Mouse (Mus musculus) limb, embryonic 10.5 days (tissue): Measurements from ENCODE around the gene Notch1. TPM values are rescaled to one million over a fixed set of nuclear protein-coding genes. Genes with fewer than 3 reads are reported as not detected.

ENCODE experiments used
- DNase-seq: peaks from one replicate; pipeline ENCODE4 v3.0.0-alpha.2; 2017; ENCODE audit warnings: low spot score
- H3K27ac ChIP-seq: fragments of 300-500 bp; sonication (generic); 2 replicates; pipeline ENCODE4 v1.5.1; 2016; ENCODE audit warnings: mild to moderate bottlenecking
- H3K27me3 ChIP-seq: fragments of 300-500 bp; sonication (generic); 2 replicates; pipeline ENCODE4 v1.6.1; 2016; ENCODE audit warnings: low read depth, mild to moderate bottlenecking; ENCODE audit not compliant: poor library complexity, severe bottlenecking
- H3K36me3 ChIP-seq: fragments of 300-500 bp; sonication (generic); 2 replicates; pipeline ENCODE4 v1.6.1; 2016; ENCODE audit warnings: mild to moderate bottlenecking, moderate library complexity
- H3K4me1 ChIP-seq: fragments of 300-500 bp; sonication (generic); 2 replicates; pipeline ENCODE4 v1.6.1; 2016
- H3K4me3 ChIP-seq: fragments of 300-500 bp; sonication (generic); 2 replicates; pipeline ENCODE4 v1.5.1; 2016; ENCODE audit warnings: mild to moderate bottlenecking, moderate library complexity
- H3K9me3 ChIP-seq: fragments of 300-500 bp; sonication (generic); replicated peaks from 2 replicates; pipeline ENCODE4 v1.6.1; 2016; ENCODE audit warnings: mild to moderate bottlenecking
- WGBS: fragments of 180-500 bp; shearing (Covaris S2); methylation state at CpG from one replicate; pipeline ENCODE4 v1.1.7; 2016; 5-methylcytosine and 5-hydroxymethylcytosine counted together
- polyA plus RNA-seq: library from polyadenylated mRNA; unstranded; fragments of >200 nt; fragmentation: Nextera tagmentation; extraction: Ambion mirVana; gene quantifications from 2 replicates; pipeline ENCODE4 v1.2.1, GENCODE M21; 2016

The Notch1 gene
- polyA plus RNA-seq, 1 experiment from 2014 or later, result 11.8 TPM

GRCm38 (mm10) chr2:26462980-26463379 lies 53.5 kb downstream of the Notch1 start:
- Histone ChIP-seq H3K36me3 (peaks cover 91% of the 10 kb centered on the region), H3K9me3 (no peaks in the 10 kb centered on the region), H3K27ac (no peak overlapping the region), H3K27me3 (no peaks in the 10 kb centered on the region), H3K4me1 (peaks cover 27% of the 10 kb centered on the region), H3K4me3 (no peak overlapping the region)
- WGBS, result 83% methylated on average over 3 of the region's 3 CpGs
- DNase-seq, result no peak

GRCm38 (mm10) chr2:26461667-26462066 lies 54.8 kb downstream of the Notch1 start:
- Histone ChIP-seq H3K9me3 (no peaks in the 10 kb centered on the region), H3K4me3 (no peak overlapping the region), H3K36me3 (peaks cover 82% of the 10 kb centered on the region), H3K4me1 (peaks cover 29% of the 10 kb centered on the region), H3K27ac (no peak overlapping the region), H3K27me3 (no peaks in the 10 kb centered on the region)
- DNase-seq, result no peak
- 92% methylated on average over 5 of the region's 5 CpGs for WGBS

- H3K4me1 ChIP-seq, result peaks cover 29% of the 10 kb centered on the region
- H3K27me3 ChIP-seq, result no peaks in the 10 kb centered on the region
- 92% methylated on average over 13 of the region's 13 CpGs for WGBS
- no peak overlapping the region for H3K27ac ChIP-seq
- peaks cover 73% of the 10 kb centered on the region for H3K36me3 ChIP-seq
- DNase-seq, result no peak
- H3K4me3 ChIP-seq, result no peak overlapping the region
- H3K9me3 ChIP-seq, result no peaks in the 10 kb centered on the region
These were observed 55.6 kb downstream of the Notch1 start for GRCm38 (mm10) chr2:26460837-26461236.

GRCm38 (mm10) chr2:26460097-26460646 lies 56.3 kb downstream of the Notch1 start:
- Histone ChIP-seq H3K27me3 (no peaks in the 10 kb centered on the region), H3K36me3 (peaks cover 68% of the 10 kb centered on the region), H3K9me3 (no peaks in the 10 kb centered on the region), H3K4me1 (peaks cover 29% of the 10 kb centered on the region), H3K4me3 (no peak overlapping the region), H3K27ac (peak overlapping the region; percentile 47)
- DNase-seq, result no peak
- 88% methylated on average over 16 of the region's 16 CpGs for WGBS

- no peak for DNase-seq
- Histone ChIP-seq H3K27me3 (no peaks in the 10 kb centered on the region), H3K9me3 (no peaks in the 10 kb centered on the region), H3K4me1 (peaks cover 29% of the 10 kb centered on the region), H3K36me3 (peaks cover 61% of the 10 kb centered on the region), H3K4me3 (0 out of 2 replicates have a peak overlapping the region, but pooled peaks have one; percentile 9), H3K27ac (peak overlapping the region; percentile 47; the same call in 1 of the 2 replicates)
- 38% methylated on average over 6 of the region's 6 CpGs for WGBS
These were observed 57.0 kb downstream of the Notch1 start for GRCm38 (mm10) chr2:26459478-26459877.

- Histone ChIP-seq H3K36me3 (peaks cover 52% of the 10 kb centered on the region), H3K9me3 (no peaks in the 10 kb centered on the region), H3K27ac (peak overlapping the region; percentile 81), H3K4me1 (peaks cover 29% of the 10 kb centered on the region), H3K4me3 (0 out of 2 replicates have a peak overlapping the region, but pooled peaks have one; percentile 2), H3K27me3 (no peaks in the 10 kb centered on the region)
- peak; percentile 53 for DNase-seq
- 39% methylated on average over 7 of the region's 7 CpGs for WGBS
These were observed 57.9 kb downstream of the Notch1 start for GRCm38 (mm10) chr2:26458402-26459124.

- H3K4me1 ChIP-seq, result peaks cover 13% of the 10 kb centered on the region
- H3K27ac ChIP-seq, result no peak overlapping the region
- H3K4me3 ChIP-seq, result no peak overlapping the region
- WGBS, result 26% methylated on average over 5 of the region's 5 CpGs
- H3K36me3 ChIP-seq, result no peaks in the 10 kb centered on the region
- H3K27me3 ChIP-seq, result no peaks in the 10 kb centered on the region
- peak; percentile 88 for DNase-seq
- no peaks in the 10 kb centered on the region for H3K9me3 ChIP-seq
These were observed 67.1 kb downstream of the Notch1 start for GRCm38 (mm10) chr2:26449121-26450060.

GRCm38 (mm10) chr2:26447451-26447850 lies 69.0 kb downstream of the Notch1 start:
- no peaks in the 10 kb centered on the region for H3K36me3 ChIP-seq
- H3K27me3 ChIP-seq, result no peaks in the 10 kb centered on the region
- DNase-seq, result no peak
- no peak overlapping the region for H3K4me3 ChIP-seq
- H3K27ac ChIP-seq, result no peak overlapping the region
- WGBS, result 67% methylated on average over 1 of the region's 1 CpGs
- peaks cover 28% of the 10 kb centered on the region for H3K4me1 ChIP-seq
- H3K9me3 ChIP-seq, result no peaks in the 10 kb centered on the region

GRCm38 (mm10) chr2:26446671-26447070 lies 69.8 kb downstream of the Notch1 start:
- H3K4me1 ChIP-seq, result peaks cover 28% of the 10 kb centered on the region
- H3K27me3 ChIP-seq, result no peaks in the 10 kb centered on the region
- H3K36me3 ChIP-seq, result peaks cover 4% of the 10 kb centered on the region
- no peak for DNase-seq
- peak overlapping the region; percentile 92; the same call in 1 of the 2 replicates for H3K27ac ChIP-seq
- peak overlapping the region; percentile 93 for H3K4me3 ChIP-seq
- no peaks in the 10 kb centered on the region for H3K9me3 ChIP-seq
- WGBS, result 76% methylated on average over 4 of the region's 4 CpGs

- WGBS, result under 1% methylated on average over 44 of the region's 44 CpGs
- no peaks in the 10 kb centered on the region for H3K9me3 ChIP-seq
- peak overlapping the region; percentile 92 for H3K27ac ChIP-seq
- H3K4me3 ChIP-seq, result peak overlapping the region; percentile 93
- no peaks in the 10 kb centered on the region for H3K27me3 ChIP-seq
- DNase-seq, result no peak
- H3K4me1 ChIP-seq, result peaks cover 28% of the 10 kb centered on the region
- H3K36me3 ChIP-seq, result peaks cover 12% of the 10 kb centered on the region
These were observed 70.6 kb downstream of the Notch1 start for GRCm38 (mm10) chr2:26445666-26446445.

GRCm38 (mm10) chr2:26444946-26445665 lies 71.4 kb downstream of the Notch1 start, which contains the start of gene Sec16a:
TSS of gene Sec16a (minus strand) at chr2:26445216.
- peaks cover 19% of the 10 kb centered on the region for H3K36me3 ChIP-seq
- WGBS, result 1% methylated on average over 61 of the region's 61 CpGs

More at GRCm38 (mm10) chr2:26444946-26445665, 71.4 kb downstream of the Notch1 start, which contains the start of gene Sec16a:
- Histone ChIP-seq H3K4me1 (peaks cover 28% of the 10 kb centered on the region), H3K27me3 (no peaks in the 10 kb centered on the region), H3K27ac (peak within 1 kb of the TSS; percentile 92), H3K4me3 (peak within 1 kb of the TSS; percentile 93), H3K9me3 (no peaks in the 10 kb centered on the region)
- peak; percentile 100 for DNase-seq
